Mouse (Mus musculus): ENCODE results near the gene Olfr1166.
"Not testable (repeated sequence)": the region's sequence is repeated elsewhere in the genome, so short reads cannot be mapped to it uniquely, and the experiment has no call there.

Gene Olfr1166

GRCm38 (mm10) chr2:88128172-88128571, at the start of gene Olfr1166:
Olfr1166 (minus strand) TSS chr2:88128272.
- no peak for DNase-seq (ENCODE audit: low spot score in 2 of 2)

GRCm38 (mm10) chr2:88155093-88155492, 27.0 kb upstream of the Olfr1166 start, which contains the start of gene Olfr1167:
Olfr1167 (minus strand) TSS chr2:88155193.
- DNase-seq (ENCODE audit: low spot score in 2 of 2): not testable (repeated sequence)

DNA sequence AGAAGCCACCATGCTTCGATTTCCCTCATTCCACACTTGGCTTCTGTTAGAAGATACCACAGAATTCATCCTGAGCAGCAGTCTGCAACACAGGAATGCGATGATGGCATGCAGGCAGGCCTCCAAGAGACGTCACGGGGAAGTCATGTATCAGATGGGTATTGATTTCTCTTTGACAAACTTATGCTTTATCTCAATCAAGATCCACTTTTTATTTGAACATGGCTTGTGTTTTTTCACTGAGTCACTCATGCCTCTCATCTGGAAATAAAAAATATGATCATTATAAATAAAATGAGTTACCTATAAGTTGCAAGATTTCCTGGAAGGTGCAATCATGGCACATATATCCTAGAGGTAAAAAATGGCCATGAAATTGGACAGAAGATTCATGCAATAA, 34.2 kb downstream of the Olfr1166 start, which contains the start of gene Olfr1164:
Gene Olfr1164 (minus strand): TSS at position 101 of the 400 bp plus-strand sequence.
- DNase-seq (ENCODE audit: low spot score in 2 of 2): no peak
